Mouse (Mus musculus): Measurements from ENCODE around the gene Sspo.

DNA sequence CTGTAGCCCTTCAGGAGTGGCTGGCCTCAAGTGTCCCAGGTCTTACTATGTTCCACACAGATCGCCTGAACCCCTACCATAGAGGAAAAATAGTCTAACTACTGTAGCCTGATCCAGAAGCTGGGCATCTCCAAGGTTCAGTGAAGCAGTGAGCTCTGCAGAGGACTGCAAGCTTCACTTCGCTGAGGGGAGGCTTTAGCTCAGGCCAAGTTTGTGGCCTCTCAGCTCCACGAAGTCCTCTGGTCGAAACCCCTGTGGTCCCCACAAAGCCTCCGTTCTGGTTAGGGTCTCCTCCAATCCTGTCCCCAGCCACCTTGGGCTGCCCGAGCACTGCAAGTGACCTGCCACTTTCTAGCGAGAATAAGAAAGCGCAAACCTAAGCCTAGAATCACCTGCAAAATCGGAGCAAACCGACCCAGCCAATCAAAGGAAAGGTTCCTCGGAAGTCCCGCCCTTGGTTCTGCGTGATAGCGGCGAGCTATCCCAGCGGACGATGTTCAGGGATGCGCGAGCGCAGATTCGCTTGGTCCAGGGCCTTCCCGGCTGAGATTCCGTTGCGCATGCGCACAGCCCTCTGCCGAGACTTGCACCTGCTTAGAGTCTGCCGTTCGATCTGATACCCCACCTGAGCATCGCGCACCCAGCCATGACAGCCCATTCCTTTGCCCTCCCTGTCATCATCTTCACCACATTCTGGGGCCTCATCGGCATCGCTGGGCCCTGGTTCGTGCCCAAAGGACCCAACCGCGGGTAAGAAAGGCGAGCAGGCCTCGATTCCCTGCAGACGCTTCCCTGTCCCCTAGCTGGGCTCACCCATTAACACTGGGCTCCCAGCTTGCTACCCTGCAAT lies 89.3 kb downstream of the Sspo start, which contains the start of gene Atp6v0e2:
- TF ChIP-seq POLR2A (IDR thresholded peaks at IDR 0.05; ENCODE audit: borderline replicate concordance, control insufficient read depth, low read depth, low read length) (no peak; the same call in 1 of the 2 replicates), CTCF (IDR thresholded peaks at IDR 0.05; ENCODE audit: control insufficient read depth, insufficient read depth, low read length) (no peak)

Measured in bone marrow, adult 2 months (tissue).